Mouse (Mus musculus) kidney, adult 8-10 months (tissue): ENCODE measurements around the gene Rps6kb2.

Experiments
- DNase-seq, 2 experiments: peaks; one replicate each; pipeline ENCODE4 v3.0.0; 2022

The Rps6kb2 gene

DNA sequence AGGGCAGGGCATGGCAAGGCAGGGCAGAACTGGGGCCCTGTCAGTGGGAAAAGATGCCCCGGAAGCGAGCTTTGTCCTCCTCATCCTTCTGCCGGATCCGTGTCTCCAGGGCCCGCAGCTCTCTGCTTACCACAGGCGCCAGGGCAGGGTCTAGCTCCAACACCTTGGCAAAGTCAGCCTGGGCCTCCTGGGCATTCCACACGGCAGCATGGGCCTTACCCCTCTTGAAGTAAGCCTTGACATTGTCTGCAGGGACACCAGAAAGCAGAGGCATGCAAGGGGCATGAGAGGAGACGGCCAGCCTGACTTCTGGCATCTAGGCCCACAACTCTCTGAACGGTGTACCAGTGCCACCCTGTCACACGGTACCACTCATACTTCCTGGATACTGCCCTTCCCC, 48.6 kb downstream of the Rps6kb2 start:
- no peak for DNase-seq

- peak in 1 of 2 experiments; percentile 48 for DNase-seq
Measured at GRCm38 (mm10) chr19:4113806-4114230, 49.3 kb downstream of the Rps6kb2 start.

DNA sequence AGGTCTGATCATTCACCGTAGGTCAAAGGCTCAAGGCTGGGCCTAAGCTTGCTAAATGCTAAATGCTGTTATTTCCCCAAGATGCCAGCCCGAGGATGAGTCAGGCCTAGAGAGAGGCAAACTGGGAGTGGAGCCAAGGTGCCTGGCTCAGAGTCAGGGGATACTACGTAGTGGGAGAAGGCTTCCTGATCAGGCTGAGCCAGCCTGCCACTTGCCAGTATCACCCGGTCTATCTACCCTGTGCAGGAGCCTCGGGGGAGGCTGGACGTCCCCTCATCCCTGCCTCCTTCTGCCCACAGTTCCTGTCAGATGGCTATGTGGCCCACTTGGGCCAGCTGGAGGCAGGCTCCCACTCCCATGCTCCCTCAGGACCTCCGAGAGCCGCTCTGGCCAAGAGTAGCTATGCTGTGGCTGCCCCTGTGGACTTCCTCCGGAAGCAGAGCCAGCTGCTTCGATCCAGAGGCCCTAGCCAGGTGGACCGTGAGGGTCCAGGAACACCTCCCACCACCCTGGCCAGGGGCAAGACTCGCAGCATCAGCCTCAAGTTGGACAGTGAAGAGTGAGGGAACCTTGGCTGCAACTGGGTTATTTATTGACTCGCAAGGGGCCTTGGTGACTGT, 49.9 kb downstream of the Rps6kb2 start:
- DNase-seq, result peak; percentile 83 to 92

- DNase-seq, result no peak
Measured at GRCm38 (mm10) chr19:4112063-4112960, 50.8 kb downstream of the Rps6kb2 start.

DNA sequence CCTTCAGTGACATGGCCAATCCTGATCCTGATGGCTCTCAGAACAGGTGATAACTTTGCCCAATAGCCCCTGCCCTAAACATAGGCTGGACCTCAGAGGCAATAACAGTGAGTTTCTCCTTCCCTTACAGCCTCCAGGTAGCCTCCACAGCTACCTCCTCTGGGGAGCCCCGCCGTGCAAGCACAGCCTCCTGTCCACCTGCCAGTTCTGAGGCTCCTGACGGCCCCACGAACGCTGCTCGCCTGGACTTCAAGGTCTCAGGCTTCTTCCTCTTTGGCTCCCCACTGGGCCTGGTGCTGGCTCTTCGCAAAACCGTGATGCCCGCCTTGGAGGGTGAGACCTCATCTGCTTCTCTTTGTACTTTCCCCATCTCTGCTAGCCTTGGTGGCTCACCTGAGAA, 54.6 kb downstream of the Rps6kb2 start:
- no peak for DNase-seq

- no peak for DNase-seq
Measured at GRCm38 (mm10) chr19:4106654-4107053, 56.5 kb downstream of the Rps6kb2 start.

DNA sequence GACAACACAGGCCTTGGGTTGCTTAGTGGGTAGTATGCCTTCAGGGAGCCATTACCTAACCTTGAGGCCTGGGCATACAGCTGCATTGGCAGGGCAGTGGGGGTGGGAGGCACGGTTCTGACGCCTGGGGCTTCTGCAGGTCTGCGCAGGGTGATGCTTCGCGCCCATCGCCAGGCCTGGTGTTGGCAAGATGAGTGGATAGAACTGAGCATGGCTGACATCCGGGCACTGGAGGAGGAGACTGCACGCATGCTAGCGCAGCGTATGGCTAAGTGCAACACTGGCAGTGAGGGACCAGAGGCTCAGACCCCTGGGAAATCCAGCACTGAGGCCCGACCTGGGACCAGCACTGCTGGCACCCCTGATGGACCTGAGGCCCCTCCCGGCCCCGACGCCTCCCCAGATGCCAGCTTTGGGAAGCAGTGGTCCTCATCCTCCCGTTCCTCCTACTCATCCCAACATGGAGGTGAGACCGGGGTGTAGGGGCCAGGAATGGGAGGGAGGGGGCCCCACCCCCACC, 58.4 kb downstream of the Rps6kb2 start:
- no peak for DNase-seq
